Mouse (Mus musculus) embryo, embryonic 10 days (tissue): Measurements from ENCODE around the gene Nuf2.

Experiments used
- DNase-seq: peaks from one replicate; pipeline ENCODE4 v3.0.0-alpha.2; 2015; ENCODE audit warnings: low spot score

Nuf2 gene

DNA sequence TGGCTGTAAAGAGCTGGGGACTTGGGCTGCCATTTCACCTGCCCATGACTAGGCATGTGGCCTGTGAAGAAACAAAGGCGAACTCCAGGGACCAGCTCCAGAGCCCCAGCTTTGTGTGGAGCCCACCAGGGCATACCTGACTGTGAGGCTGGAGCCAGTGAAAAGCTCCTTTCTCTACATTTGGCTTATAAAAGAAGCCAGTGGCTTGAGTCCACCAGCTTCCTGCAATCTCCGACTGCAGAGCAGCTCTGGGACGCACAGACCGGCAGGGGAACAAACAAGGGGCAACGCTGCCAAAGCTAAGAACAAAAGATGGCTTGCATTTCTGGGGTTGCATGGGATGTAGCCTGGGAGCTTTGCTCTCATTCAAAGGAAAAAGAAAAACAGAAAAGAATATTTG, 63.5 kb downstream of the Nuf2 start:
- no peak for DNase-seq

DNA sequence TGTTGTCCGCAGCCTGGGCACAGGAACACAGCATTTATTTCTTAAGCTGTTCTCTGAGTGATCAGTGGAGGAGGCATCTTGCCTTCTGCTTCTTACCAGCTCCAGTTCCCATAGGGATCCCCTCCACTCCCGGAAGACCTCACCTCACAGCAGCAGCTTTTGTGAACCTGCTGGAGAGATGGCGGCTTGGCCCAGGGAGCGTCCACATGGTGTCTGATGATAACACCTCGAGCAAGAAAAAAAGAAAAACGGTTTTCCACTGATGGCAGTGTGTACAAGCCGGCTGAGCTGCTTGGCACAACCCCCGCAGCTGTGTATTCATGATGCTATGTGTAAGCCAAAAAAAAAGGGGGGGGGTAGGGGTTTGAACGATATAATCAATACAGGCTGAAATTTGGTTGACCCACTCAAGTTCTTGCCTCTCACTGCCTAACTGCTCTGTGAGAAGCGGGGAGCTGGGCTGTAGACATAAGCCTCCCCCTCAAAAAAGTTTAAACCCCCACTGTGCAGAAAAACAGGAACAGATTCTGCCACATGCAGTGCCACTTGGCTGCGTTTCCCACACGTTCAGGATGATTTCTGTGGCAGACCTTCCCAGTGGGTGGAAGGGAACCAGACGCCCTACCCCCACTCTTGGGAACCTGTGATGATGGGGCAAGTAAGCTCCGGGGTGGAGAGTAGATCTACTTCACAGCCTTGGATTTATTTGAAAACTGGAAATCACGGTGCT, 68.7 kb downstream of the Nuf2 start:
- DNase-seq: no peak

DNA sequence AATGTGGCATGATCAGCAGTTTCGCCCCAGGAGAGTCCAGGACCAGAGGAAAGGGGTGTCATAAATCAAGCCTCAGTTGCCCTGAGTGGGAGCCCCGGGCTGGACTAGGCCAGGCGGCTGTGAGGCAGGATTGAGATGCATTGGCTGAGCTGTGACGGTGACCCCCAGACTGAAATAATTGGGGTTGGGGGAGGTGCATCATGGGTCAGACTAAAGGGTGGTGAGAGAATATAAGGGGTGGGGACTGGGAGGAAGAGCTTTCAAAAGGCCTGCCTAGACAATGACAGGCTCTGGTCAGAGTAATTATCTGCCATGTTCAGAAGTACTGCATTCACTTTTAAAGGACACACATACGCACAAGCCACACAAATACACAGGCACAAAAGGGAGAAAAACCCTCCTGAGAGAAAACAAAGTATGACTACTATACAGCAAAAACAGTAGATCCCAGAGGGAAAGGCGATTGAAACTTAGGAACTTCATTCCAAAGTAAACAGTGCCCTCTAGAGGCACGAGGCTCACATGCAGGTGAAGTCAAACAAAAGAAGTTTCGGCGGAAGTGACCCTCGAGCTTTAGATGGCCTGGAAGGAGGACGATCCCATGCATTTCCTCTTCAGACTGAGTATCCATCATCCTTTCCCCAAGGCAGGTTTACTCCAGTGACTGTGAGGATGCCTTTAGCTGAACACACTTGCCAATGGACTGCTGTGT, 72.0 kb downstream of the Nuf2 start:
- peak; percentile 92 for DNase-seq
